Mouse (Mus musculus): ENCODE measurements around the gene Cd48. TPM values are rescaled to one million over a fixed set of nuclear protein-coding genes. Genes with fewer than 3 reads are reported as not detected.
"Not testable (repeated sequence)": the region's sequence is repeated elsewhere in the genome, so short reads cannot be mapped to it uniquely, and the experiment has no call there.

Gene Cd48
- polyA plus RNA-seq, 2 experiments from 2014 or later: 665 to 693 TPM

- ATAC-seq: peak; percentile 86
Observed at GRCm38 (mm10) chr1:171698983-171699382, 17.2 kb downstream of the Cd48 start.

GRCm38 (mm10) chr1:171713736-171714135, 31.9 kb downstream of the Cd48 start:
- ATAC-seq: not testable (repeated sequence)

- ATAC-seq: no peak
Observed at GRCm38 (mm10) chr1:171715434-171715833, 33.6 kb downstream of the Cd48 start.

GRCm38 (mm10) chr1:171716232-171716631, 34.4 kb downstream of the Cd48 start:
- no peak for ATAC-seq

- ATAC-seq: no peak
Observed at GRCm38 (mm10) chr1:171731195-171731594, 49.4 kb downstream of the Cd48 start.

GRCm38 (mm10) chr1:171734898-171735297, 53.1 kb downstream of the Cd48 start:
- ATAC-seq: peak; percentile 92

- ATAC-seq: no peak
Observed at GRCm38 (mm10) chr1:171748127-171748969, 66.5 kb downstream of the Cd48 start.

Other genes with a start within 250 kb of the Cd48 start
- gene F11r, start 244.5 kb upstream of the Cd48 start, polyA plus RNA-seq (2017; shearing (Covaris generic)): under 1 TPM in 1 of 2 experiments, not detected in 1; 0.18 TPM
- gene Alyref2, start 178.5 kb upstream of the Cd48 start, polyA plus RNA-seq (2017; shearing (Covaris generic)): 10 to 100 TPM in 1 of 2 experiments, 1 to 10 TPM in 1; 8.9 to 11.1 TPM
- not detected for gene Itln1, start 146.7 kb upstream of the Cd48 start, polyA plus RNA-seq (2017; shearing (Covaris generic))
- gene Cd244a, start 122.8 kb upstream of the Cd48 start, polyA plus RNA-seq (2017; shearing (Covaris generic)): 1 to 10 TPM; 1.0 to 1.4 TPM
- 10 to 100 TPM; 45.6 to 82.3 TPM for gene Ly9, start 74.6 kb upstream of the Cd48 start, polyA plus RNA-seq (2017; shearing (Covaris generic))
- 1 to 10 TPM; 4.1 to 9.4 TPM for gene Slamf7, start 29.0 kb upstream of the Cd48 start, polyA plus RNA-seq (2017; shearing (Covaris generic))
- gene Slamf1, start 85.1 kb downstream of the Cd48 start, polyA plus RNA-seq (2017; shearing (Covaris generic)): 10 to 100 TPM; 68.6 to 72.1 TPM
- gene Cd84, start 157.7 kb downstream of the Cd48 start, polyA plus RNA-seq (2017; shearing (Covaris generic)): 100 to 1,000 TPM; 173 to 208 TPM
- 1 to 10 TPM; 1.1 to 2.3 TPM for gene Gm10521, start 213.7 kb downstream of the Cd48 start, polyA plus RNA-seq (2017; shearing (Covaris generic))
- 100 to 1,000 TPM; 377 to 508 TPM for gene Slamf6, start 235.5 kb downstream of the Cd48 start, polyA plus RNA-seq (2017; shearing (Covaris generic))